Mouse (Mus musculus): ENCODE results near the gene Ngdn. TPM values are rescaled to one million over a fixed set of nuclear protein-coding genes. Genes with fewer than 3 reads are reported as not detected.

The Ngdn gene
- polyA plus RNA-seq, 1 experiment, result 15.5 TPM

DNA sequence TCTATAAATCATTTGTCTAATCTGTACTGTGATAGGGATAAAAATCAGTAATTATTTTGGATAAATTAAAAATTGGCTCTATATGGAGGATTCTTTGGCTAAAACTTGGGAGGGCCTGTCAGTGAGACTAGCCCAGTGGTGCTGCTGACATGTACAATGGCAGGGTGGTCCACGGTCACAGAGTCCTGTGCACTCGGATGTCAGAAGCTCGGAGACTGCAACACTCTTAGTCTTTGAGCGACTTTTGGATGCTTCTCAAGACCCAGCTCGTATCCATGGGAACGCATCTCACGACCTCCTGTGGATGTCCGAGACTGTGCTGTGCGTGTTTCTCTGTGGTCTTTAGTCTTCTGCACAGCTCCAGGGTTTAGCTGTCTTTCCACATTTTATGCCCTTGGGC, 5.1 kb downstream of the Ngdn start:
- no peak for DNase-seq
- WGBS, result 86% methylated on average over 9 of the region's 9 CpGs
- no peak overlapping the region for H3K27ac ChIP-seq (ENCODE audit: insufficient read depth, low read depth, low read length)
- TF ChIP-seq CTCF (conservative IDR thresholded peaks at IDR 0.05; ENCODE audit: insufficient read depth, insufficient read length, low read depth, low read length) (no peak), POLR2A (IDR thresholded peaks at IDR 0.05; ENCODE audit: low read depth, low read length) (no peak)
- no peaks in the 10 kb centered on the region for H3K4me1 ChIP-seq (ENCODE audit: control insufficient read depth, insufficient read depth, low read length)
- peaks cover 8% of the 10 kb centered on the region for H3K36me3 ChIP-seq (ENCODE audit: control insufficient read depth, insufficient read depth, low read length)
- no peak overlapping the region for H3K4me3 ChIP-seq (ENCODE audit: insufficient read depth, low read depth, low read length)
- H3K27me3 ChIP-seq (replicated peaks; ENCODE audit: control insufficient read depth, insufficient read depth, low read length), result no peaks in the 10 kb centered on the region

DNA sequence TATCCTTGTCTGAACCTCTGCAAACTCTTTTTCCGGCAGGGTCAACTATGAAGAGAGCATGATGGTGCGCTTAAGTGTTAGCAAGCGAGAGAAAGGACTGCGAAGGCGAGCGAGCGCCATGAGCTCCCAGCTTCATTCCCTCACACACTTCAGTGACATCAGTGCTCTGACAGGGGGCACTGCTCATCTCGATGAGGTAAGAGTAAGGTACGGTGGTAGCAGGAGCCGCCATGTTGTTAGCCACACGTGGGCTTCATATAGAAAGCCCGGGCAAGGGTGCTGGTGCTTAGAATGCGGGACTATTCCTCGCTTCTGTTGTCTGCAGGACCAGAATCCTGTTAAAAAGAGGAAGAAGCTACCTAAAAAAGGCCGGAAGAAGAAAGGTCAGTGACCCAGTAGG, 7.8 kb downstream of the Ngdn start:
- Histone ChIP-seq H3K4me3 (ENCODE audit: insufficient read depth, low read depth, low read length) (no peak overlapping the region), H3K4me1 (ENCODE audit: control insufficient read depth, insufficient read depth, low read length) (no peaks in the 10 kb centered on the region), H3K36me3 (ENCODE audit: control insufficient read depth, insufficient read depth, low read length) (peaks cover 8% of the 10 kb centered on the region), H3K27ac (ENCODE audit: insufficient read depth, low read depth, low read length) (no peak overlapping the region), H3K27me3 (replicated peaks; ENCODE audit: control insufficient read depth, insufficient read depth, low read length) (no peaks in the 10 kb centered on the region)
- WGBS, result 91% methylated on average over 15 of the region's 15 CpGs
- no peak for DNase-seq
- TF ChIP-seq POLR2A (IDR thresholded peaks at IDR 0.05; ENCODE audit: low read depth, low read length) (no peak), CTCF (conservative IDR thresholded peaks at IDR 0.05; ENCODE audit: insufficient read depth, insufficient read length, low read depth, low read length) (no peak)

DNA sequence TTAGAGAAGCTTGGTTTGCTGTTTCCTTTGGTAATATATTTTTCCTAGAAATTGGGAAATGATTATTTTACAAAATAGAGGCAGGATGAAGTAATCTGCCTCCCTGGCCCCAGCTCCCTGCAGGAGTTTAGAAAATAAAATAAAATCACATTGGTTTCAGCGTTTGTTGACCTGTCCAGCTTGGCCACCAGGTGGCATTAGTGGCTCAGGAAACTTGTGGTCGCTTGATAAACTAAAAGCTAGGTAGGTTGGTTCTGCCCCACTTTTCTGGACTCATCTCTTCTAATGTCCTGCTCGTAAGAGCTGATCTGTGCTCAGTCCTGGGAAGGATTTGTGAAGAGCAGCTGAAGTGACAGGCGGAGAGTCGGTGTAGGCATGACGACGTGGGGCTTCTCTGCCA, 9.0 kb downstream of the Ngdn start:
- H3K4me1 ChIP-seq (ENCODE audit: control insufficient read depth, insufficient read depth, low read length), result no peaks in the 10 kb centered on the region
- peaks cover 8% of the 10 kb centered on the region for H3K36me3 ChIP-seq (ENCODE audit: control insufficient read depth, insufficient read depth, low read length)
- no peak overlapping the region for H3K27ac ChIP-seq (ENCODE audit: insufficient read depth, low read depth, low read length)
- DNase-seq, result peak; percentile 67
- no peaks in the 10 kb centered on the region for H3K27me3 ChIP-seq (replicated peaks; ENCODE audit: control insufficient read depth, insufficient read depth, low read length)
- WGBS, result 55% methylated on average over 7 of the region's 7 CpGs
- no peak overlapping the region for H3K4me3 ChIP-seq (ENCODE audit: insufficient read depth, low read depth, low read length)
- TF ChIP-seq POLR2A (IDR thresholded peaks at IDR 0.05; ENCODE audit: low read depth, low read length) (no peak), CTCF (conservative IDR thresholded peaks at IDR 0.05; ENCODE audit: insufficient read depth, insufficient read length, low read depth, low read length) (peak; percentile 77)

DNA sequence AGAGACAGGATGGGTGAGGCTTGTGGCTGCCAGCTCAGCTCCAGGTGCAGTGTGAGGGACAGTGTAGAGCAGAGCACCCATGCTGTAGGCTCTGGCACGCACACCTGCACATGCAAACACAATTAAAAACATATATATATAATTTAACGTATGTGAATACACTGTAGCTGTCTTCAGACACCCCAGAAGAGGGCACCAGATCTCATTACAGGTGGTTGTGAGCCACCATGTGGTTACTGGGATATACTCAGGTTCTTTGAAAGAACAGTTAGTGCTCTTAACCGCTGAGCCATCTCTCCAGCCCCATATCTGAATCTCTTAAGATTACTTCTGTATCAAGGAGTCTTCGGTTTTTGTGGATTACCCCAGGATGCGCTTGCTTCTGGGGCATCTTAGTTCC, 10.3 kb downstream of the Ngdn start:
- Histone ChIP-seq H3K4me1 (ENCODE audit: control insufficient read depth, insufficient read depth, low read length) (no peaks in the 10 kb centered on the region), H3K4me3 (ENCODE audit: insufficient read depth, low read depth, low read length) (no peak overlapping the region), H3K27me3 (replicated peaks; ENCODE audit: control insufficient read depth, insufficient read depth, low read length) (no peaks in the 10 kb centered on the region), H3K27ac (ENCODE audit: insufficient read depth, low read depth, low read length) (no peak overlapping the region), H3K36me3 (ENCODE audit: control insufficient read depth, insufficient read depth, low read length) (peaks cover 8% of the 10 kb centered on the region)
- no peak for DNase-seq
- 84% methylated on average over 5 of the region's 5 CpGs for WGBS
- TF ChIP-seq CTCF (conservative IDR thresholded peaks at IDR 0.05; ENCODE audit: insufficient read depth, insufficient read length, low read depth, low read length) (no peak), POLR2A (IDR thresholded peaks at IDR 0.05; ENCODE audit: low read depth, low read length) (no peak)

DNA sequence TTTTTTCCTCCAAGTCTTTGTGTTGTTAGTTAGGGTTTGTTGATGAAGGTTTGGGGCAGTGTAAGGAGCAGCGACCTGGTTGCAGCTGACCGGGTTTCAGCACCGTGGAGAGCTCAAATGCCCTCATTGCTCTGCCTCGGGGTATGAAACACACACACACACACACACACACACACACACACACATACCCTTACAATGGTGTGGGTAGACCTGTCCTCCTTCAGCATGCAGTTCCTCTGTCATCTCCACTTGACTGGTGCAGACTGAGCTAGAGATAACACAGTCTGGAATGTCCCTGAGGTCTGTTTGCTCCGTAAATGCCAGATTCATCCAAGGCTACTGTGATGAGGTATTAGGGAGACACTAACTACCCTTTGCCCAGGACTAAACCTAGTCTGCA, 12.0 kb downstream of the Ngdn start:
- H3K4me3 ChIP-seq (ENCODE audit: insufficient read depth, low read depth, low read length), result no peak overlapping the region
- TF ChIP-seq POLR2A (IDR thresholded peaks at IDR 0.05; ENCODE audit: low read depth, low read length) (no peak), CTCF (conservative IDR thresholded peaks at IDR 0.05; ENCODE audit: insufficient read depth, insufficient read length, low read depth, low read length) (no peak)
- no peaks in the 10 kb centered on the region for H3K27me3 ChIP-seq (replicated peaks; ENCODE audit: control insufficient read depth, insufficient read depth, low read length)
- WGBS, result 35% methylated on average over 5 of the region's 5 CpGs
- H3K36me3 ChIP-seq (ENCODE audit: control insufficient read depth, insufficient read depth, low read length), result peaks cover 2% of the 10 kb centered on the region
- H3K4me1 ChIP-seq (ENCODE audit: control insufficient read depth, insufficient read depth, low read length), result no peaks in the 10 kb centered on the region
- peak; percentile 51 for DNase-seq
- H3K27ac ChIP-seq (ENCODE audit: insufficient read depth, low read depth, low read length), result no peak overlapping the region

DNA sequence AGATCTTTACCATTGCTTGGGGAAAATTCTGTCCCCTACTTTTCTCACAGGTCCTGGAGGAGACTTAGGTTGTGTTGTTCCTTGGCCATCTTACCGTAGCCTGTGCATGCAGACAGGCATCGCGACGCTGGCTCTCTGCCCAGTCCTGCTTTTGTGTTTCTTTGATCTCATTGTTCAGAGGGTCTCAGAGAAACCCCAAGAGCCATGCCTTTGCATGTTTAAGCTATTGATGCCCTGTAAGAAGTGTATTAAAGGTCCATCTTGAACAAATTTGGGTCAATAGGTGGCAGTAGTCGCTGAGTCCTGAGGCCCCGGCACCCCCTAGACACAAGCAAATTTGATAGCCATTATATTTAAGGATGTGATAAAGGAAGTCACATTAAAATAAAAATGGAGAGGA, 12.4 kb downstream of the Ngdn start:
- Histone ChIP-seq H3K27ac (ENCODE audit: insufficient read depth, low read depth, low read length) (no peak overlapping the region), H3K4me1 (ENCODE audit: control insufficient read depth, insufficient read depth, low read length) (no peaks in the 10 kb centered on the region), H3K36me3 (ENCODE audit: control insufficient read depth, insufficient read depth, low read length) (peaks cover 2% of the 10 kb centered on the region), H3K4me3 (ENCODE audit: insufficient read depth, low read depth, low read length) (no peak overlapping the region), H3K27me3 (replicated peaks; ENCODE audit: control insufficient read depth, insufficient read depth, low read length) (no peaks in the 10 kb centered on the region)
- no peak for TF ChIP-seq POLR2A (IDR thresholded peaks at IDR 0.05; ENCODE audit: low read depth, low read length)
- TF ChIP-seq CTCF (conservative IDR thresholded peaks at IDR 0.05; ENCODE audit: insufficient read depth, insufficient read length, low read depth, low read length), result 0 out of 2 replicates have a peak, but pooled peaks have one; percentile 21
- DNase-seq, result no peak
- WGBS, result 47% methylated on average over 6 of the region's 6 CpGs

DNA sequence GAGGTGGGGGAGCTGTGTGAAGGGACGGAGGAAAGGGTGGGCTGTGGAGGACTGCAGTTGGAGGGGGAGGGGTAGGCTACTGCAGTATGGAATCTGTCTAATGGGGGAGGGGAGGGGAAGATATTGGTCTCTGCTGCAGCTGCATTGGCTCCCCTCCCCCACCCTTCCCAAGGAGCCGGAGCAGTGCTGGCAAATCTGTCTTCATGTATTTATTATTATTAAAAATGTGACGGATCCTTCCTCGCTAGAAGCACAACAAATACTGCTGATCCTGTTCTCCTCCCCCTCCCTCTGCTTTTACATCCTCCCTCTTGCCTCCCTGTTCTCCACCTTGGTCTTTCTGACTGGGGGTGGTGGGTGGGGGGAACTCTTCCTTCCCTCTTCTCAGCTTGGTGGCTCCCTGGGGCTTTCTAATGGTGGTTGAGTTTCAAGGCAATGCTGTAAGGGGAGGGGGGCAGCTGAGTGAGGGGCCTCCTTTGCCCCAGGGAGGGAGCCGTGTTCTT, 13.1 kb downstream of the Ngdn start:
- Histone ChIP-seq H3K4me1 (ENCODE audit: control insufficient read depth, insufficient read depth, low read length) (no peaks in the 10 kb centered on the region), H3K27ac (ENCODE audit: insufficient read depth, low read depth, low read length) (no peak overlapping the region), H3K36me3 (ENCODE audit: control insufficient read depth, insufficient read depth, low read length) (peaks cover 2% of the 10 kb centered on the region), H3K4me3 (ENCODE audit: insufficient read depth, low read depth, low read length) (no peak overlapping the region), H3K27me3 (replicated peaks; ENCODE audit: control insufficient read depth, insufficient read depth, low read length) (no peaks in the 10 kb centered on the region)
- 41% methylated on average over 5 of the region's 5 CpGs for WGBS
- TF ChIP-seq POLR2A (IDR thresholded peaks at IDR 0.05; ENCODE audit: low read depth, low read length) (no peak), CTCF (conservative IDR thresholded peaks at IDR 0.05; ENCODE audit: insufficient read depth, insufficient read length, low read depth, low read length) (no peak)
- DNase-seq, result no peak

All from kidney, adult 2 months (tissue).